Mouse (Mus musculus): Measurements from ENCODE around the gene Bpifb9a.
"Not testable (repeated sequence)": the region's sequence is repeated elsewhere in the genome, so short reads cannot be mapped to it uniquely, and the experiment has no call there.

- TF ChIP-seq CTCF (IDR thresholded peaks at IDR 0.05; ENCODE audit: extremely low read depth, insufficient read length, insufficient replicate concordance, low read depth, low read length); POLR2A (IDR thresholded peaks at IDR 0.05; ENCODE audit: low read depth, low read length): not testable (repeated sequence)
These were observed 56.1 kb downstream of the Bpifb9a start for GRCm38 (mm10) chr2:154313771-154314170.
